Mouse (Mus musculus): ENCODE results near the gene Ranbp10. TPM values are rescaled to one million over a fixed set of nuclear protein-coding genes. Genes with fewer than 3 reads are reported as not detected.

Ranbp10 gene
- total RNA-seq, 4 experiments from 2014 or later: 20.1 to 24.4 (median 22.4) TPM

DNA sequence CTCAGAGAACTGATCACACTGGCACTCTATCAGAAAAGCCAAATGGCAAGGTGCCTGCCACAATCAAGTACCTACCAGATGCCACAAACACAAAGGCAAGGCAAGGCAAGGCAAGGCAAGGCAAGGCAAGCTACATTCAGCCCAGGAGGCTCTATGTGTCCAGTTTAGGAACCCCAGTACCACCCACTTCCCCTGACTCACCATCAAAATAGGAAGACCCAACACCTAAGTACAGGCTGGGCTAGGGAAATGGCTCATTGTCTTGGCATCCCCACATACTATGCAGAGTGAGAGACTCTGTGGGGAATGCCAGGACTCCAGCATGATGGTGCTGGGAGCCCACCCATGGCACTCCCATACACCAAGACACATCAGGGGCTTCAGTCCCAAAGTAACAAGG, 37.5 kb downstream of the Ranbp10 start:
- no peak for DNase-seq (ENCODE audit: low spot score in 2 of 2)

DNA sequence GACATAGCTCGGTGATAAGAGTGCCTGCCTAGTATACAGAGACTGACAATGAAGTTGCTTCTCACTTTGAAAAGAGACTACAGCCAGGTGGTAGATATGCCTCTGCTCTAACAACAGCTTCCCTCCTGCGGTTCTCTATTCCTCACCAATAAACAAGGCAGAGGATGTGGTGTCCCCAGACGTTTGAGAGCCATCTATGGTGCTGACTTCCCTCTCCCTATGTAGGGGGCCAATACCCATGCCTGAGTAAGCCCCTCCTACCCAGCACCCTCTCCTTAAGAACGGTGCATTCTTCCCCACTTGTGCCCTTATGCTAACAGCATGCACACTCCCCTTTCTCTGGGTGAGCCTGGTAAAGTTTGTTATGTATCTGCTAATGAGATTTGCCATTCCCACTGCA, 38.2 kb downstream of the Ranbp10 start:
- no peak for DNase-seq (ENCODE audit: low spot score in 2 of 2)

DNA sequence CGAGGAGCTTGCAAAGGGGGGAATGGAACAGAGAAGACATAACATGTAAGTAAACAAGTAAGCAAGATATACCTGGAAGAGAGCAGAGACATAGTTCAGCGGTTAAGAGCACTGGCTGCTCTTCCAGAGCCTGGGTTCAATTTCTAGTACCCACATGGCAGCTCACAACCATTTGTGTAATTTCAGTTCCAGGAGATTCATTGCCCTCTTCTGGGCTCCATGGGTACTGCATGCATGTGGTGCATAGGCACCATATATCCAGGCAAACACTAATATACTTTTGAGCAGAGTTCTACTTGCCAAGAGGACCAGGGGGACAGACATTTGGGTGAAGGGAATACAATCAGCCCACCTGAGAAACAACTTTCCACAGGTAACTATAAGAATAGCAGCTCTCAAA, 38.9 kb downstream of the Ranbp10 start:
- DNase-seq (ENCODE audit: low spot score in 2 of 2): no peak

DNA sequence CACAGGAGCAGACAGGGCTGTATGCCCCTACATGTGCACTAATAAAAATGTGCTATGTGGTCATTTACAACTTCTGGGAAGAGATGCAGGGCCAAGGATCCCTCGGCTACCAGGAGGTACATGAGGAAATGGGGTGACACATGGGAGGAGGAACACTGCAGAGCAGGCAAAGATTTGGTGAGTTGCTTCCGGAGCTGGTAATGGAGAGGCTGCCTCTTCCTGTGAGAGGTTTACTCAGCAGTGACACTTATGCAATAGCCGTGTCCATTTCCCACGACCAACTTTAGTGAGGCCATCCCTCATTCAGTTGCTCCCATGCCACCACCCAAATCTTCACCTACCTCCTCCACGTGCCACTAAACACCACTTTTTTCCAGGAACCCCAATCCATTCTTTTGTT, 46.9 kb downstream of the Ranbp10 start:
- DNase-seq (ENCODE audit: low spot score in 2 of 2): no peak

DNA sequence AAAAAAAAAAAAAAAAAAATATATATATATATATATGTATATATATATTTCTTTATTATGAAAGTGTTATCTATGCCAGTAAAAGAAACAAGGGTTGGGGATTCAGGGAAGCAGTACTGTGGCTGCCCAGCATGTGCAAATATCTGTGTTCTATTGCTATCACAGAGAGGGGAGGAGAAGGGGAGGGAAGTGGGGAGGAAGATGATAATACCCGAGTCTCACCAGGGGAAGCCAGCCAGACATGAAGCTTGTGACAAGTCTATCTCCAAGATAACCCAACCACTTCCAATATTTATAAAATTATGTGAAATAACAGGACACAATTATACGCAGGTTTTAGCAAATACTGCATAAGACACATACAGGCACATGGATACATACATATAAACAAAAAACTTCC, 49.3 kb downstream of the Ranbp10 start:
- no peak for DNase-seq (ENCODE audit: low spot score in 2 of 2)

DNA sequence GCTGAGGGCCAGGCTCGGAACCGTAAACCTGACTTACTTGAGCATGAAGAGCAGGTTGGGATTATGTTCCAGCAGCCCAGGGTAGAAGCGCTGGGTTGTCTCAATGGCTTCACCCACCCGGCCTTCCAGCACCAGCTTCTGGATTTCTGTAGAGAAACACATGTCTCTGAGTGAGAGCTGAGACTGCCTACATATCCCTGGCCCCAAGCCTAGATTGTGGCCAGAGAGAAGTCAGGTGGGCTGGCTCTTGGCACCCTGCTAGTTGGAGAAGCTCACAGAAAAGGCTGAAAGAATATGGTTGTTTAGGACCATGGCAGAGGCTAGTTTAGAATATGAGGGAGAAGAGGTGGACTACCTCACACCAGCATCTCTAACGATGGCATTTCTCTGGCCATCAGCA, 52.7 kb downstream of the Ranbp10 start:
- peak in 1 of 2 experiments; percentile 62 for DNase-seq (ENCODE audit: low spot score in 2 of 2)

DNA sequence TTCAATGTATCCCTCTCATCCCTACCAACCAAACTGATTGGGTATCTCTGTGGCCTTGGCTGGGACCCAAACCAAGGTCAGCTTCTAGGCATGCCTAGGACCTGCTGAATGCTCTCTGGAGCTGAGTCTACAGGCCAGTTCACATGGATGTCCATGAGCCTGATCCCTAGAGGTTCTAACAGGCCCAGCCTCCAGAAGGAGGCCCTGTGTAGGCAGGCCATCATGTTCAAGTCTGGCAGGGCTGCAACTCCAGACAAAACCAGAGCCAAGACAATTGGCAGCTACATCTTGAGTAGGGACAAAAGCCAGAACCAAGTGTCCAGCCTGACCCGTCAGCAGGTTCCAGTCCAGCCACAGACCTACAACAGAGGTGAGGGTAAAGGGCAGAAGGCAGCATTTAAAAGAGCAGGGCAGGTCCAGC, 53.7 kb downstream of the Ranbp10 start:
- DNase-seq (ENCODE audit: low spot score in 2 of 2): no peak

DNA sequence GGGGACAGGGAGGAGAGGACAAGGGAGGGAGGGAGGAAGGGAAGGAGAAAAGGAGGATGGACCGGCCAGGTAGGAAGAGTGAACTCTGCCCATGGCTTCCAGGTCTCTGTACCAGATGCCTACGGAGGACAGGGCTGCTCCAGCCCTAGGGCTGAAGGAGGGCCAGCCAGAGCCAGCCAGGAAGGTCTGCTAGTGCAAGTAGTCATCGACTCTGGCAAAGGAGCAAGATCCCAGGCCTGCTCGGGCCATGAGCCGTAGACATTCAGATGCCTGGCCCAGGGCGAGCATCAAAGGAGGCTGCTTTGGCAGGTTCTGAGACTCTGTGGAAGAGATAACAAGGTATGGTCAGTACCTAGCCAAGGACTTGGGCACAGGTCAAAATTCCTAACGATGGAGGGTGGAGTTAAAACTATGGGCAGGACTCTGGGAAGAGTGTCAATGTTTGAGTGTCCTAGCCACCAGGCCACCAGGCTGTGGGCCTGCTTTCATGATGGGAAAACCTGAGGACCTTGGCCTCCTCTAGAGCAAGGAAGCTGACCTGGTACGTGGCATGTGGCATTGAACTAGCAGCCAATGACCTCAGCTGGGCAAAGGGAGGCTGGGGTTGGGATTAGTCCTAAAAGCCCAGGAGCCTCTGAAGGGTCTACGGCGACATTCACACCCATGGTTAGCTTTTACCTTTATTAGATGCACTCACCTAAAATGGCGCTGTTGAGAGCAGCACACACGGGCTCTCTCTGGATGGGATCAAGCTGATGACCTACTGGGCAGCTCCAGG, 55.6 kb downstream of the Ranbp10 start:
- DNase-seq (ENCODE audit: low spot score in 2 of 2): no peak

DNA sequence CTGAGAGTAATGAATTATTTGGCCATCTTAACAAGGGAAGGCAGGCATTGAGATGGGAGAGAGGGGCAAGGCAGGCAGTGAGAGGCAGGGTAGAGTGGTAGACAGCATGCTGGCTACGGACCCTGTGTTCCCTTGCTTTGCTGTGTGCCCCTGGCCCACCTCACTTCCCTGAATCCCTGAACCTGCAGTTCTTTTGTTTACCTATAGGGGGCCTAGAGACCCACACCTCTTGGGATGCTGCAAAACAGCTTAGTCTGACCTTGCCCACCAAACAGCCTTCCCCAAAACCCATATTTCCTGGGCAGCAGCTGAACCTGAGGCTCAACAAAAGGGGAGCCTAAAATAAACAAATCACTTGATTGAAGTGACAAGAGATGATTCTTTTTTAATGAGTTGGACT, 56.5 kb downstream of the Ranbp10 start:
- DNase-seq (ENCODE audit: low spot score in 2 of 2): no peak

DNA sequence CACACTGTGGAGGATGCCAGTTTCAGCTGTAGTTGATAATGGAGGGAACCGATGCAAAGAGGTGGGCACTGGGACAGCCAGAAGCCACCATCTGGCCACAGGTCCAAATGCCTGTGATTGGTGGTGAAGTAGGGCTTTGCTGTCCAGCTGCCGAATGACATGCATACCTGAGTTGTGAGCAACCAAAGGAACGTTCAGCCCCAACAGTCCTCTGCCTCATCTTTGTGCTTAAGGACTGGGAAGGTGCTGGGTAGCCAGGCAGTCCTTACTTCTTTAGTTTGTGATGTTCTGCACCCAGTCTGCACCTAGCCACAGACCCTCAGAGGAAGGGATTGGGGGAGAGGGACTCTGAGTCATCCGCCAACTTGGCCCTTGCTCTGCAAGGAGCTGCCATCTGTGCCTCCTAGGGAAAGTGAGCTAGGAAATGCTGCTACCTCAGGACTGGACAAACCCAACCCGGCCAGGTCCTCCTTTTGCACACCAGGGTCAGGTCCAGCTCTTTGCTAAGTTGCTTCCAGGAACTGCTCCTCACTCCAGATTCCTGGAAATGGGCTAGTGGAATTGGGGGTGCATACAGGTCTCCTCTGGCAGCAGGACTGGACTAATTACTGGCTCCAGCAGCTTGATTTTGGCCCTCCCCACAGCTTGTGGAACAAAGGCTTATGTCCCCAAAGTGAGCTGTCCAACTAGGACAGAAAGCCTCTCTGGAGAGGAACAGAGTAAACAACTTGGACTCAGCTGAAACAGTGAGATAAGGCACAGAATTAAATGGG, 58.5 kb downstream of the Ranbp10 start:
- no peak for DNase-seq (ENCODE audit: low spot score in 2 of 2)

DNA sequence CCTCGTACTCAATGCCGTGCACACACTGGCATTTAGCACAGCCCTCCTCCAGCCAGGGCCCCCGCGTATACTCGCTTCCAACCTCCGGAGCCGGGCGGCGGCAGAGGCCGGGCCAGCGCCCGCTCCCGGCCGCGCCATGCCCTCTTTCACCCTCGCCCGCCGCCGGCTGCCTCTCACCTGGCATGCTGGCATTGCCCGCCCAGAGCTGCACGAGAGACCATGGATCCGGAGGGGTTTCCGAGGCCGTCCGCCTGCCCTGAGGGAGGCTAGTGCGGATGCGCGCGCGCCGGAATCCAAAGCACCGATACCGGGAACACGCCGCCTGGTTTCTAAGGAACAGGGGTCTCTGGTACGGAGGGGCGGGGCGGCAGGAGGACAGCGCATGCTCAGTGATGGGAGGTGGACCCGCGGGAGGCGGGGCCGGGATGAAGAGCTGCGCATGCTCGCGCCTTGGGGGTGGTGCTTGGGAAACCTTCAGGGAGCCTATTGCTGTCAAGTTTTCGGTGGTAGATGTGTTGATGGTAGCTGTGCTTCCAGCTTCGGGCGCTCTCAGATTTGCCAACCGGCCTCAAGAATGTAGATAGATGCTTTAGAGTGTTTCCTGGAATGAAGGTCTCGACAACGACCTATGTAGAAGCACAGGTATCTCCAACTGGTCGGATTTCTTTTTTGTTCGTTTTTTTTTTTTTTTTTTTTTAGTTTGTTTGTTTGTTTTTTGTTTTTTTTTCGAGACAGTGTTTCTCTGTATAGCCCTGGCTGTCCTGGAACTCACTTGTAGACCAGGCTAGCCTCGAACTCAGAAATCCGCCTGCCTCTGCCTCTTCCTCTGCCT, 68.7 kb downstream of the Ranbp10 start, which contains the start of gene Gfod2:
Gene Gfod2, minus strand, starts transcription at position 388 of the 832 bp plus-strand sequence.
- peak; percentile 92 to 94 for DNase-seq (ENCODE audit: low spot score in 2 of 2)

DNA sequence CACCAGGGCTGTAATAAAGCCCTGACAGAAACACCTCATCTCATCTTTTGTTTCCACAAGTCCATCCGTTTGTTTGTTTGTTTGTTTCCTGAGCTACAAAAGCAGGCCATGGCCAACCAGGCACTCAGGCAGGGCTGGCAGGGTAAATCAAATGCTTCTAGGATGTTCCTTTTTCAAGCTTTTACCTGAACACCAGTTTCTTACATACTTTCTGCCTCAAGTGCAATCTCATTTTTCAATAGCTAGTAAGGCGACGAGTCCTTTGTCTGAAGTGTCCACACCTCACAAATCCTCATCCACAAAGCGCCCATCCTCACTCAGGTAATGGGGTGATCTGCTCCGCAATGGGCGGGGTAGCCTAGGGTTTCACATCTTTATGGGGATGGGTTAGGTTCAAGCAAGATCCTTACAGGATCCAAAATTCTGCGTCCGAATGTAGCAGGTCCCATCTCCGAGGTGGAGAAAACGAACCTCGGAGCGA, 69.3 kb downstream of the Ranbp10 start:
- DNase-seq (ENCODE audit: low spot score in 2 of 2): no peak

DNA sequence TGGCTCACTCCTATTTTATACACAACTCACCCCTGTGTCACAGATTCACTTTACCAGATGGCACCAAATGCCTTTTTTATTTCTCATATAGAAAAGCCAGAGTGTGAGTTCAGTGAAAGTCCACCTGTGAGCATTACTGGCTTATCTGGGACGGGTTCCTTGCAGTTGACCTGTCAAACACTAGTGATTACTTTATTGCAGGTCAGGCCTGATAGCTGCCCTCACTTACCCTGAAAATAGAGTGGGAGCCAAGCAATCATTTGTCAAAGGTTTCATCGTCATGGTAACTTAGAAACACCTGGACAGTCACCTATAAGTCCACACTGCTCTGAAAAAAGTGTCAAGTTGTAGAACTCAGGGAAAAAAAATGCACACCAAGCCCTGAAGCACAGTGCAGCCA, 72.5 kb downstream of the Ranbp10 start:
- no peak for DNase-seq (ENCODE audit: low spot score in 2 of 2)

DNA sequence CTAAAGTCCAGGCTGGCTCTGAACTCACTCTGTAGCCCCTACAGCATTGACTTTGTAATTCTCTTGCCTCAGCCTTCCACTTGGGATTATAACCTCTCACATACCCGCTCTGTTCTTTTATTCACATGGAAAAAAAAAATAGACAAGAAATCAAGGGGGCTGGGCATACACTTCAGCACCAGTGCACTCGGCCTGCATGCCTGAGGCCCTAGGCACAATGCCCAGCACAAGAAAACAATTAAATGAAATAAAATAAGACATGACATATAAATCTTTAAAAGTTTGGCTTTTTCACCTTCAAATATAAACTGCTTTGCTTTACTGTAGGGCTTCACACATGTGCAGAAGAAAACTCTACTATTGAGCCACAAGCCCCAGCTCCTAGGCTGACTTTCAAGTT, 73.2 kb downstream of the Ranbp10 start:
- no peak for DNase-seq (ENCODE audit: low spot score in 2 of 2)

DNA sequence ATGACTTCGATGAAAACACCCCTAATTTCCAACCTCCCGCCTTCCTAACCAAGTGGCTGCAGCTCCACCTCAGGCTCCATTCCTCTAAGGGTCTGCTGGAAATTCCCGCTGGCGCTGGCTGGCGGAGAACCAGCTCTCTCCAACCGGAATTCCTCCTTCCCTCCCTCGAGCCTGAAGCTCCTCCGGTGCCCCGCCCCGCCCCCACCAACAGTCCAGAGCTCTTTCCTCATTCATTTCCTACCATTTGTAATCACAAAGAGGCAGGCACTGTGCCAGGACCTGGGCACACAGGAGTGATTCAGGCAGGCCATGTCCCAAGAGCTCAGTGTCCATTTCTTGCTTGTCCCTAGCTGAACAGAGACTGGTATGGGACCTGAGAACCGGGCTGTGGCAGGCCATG, 76.5 kb downstream of the Ranbp10 start:
- peak in 1 of 2 experiments; percentile 38 for DNase-seq (ENCODE audit: low spot score in 2 of 2)

DNA sequence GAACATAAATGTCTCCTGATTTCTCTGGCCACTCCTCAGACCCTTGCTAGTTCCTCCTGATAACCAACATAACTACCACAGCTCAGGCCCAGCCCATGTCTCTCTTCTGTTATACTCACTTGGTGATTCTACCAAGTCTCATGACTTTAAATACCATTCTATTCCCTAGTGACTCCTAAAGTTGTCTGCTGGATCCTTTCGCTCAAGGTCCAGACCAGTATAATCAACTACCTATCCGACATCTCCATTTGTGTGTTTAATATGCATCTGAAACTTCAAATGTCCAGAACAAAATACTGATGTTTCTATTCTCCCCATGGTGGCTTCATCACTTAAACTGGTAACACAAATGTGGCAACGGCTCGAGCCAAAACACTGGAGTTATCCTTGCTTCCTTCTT, 83.8 kb downstream of the Ranbp10 start:
- DNase-seq (ENCODE audit: low spot score in 2 of 2): no peak

DNA sequence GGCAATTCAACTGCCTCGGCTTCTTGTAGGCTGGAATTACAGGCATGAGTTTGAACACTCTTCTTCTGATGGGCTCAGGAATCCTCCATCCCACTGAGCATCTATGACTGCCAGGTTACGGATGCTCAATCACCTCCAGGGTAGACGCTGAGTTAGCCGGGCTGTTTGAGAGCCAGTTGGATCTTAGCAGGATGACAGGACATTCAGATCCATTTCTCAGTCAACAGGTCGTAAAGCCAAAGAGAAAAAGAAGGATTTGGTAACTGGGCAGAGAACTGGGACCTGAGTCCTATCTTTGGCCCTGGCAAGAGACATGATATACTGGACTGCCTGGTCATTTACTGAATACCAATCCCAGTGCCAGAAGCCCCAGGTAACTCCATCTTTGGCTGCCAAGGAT, 87.9 kb downstream of the Ranbp10 start:
- no peak for DNase-seq (ENCODE audit: low spot score in 2 of 2)

DNA sequence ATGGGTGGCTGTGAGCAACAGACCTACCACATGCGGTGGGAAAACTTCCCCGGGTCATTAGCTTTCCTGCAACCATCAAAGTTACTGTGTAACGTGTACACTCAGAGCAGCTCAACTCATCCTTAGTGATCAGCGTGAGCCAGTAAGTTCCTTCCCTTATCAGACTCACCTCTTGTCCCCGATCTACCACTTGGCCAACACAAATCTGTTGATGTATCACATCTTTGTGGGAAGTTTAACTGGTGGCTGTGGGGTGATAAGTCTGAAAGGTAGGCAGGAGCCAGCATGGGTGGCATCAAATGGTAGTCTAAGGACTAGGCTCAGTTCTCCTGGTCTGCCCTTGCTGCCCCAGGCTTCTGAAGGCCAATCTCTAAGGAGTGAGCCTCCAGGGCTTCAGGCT, 95.0 kb downstream of the Ranbp10 start:
- DNase-seq (ENCODE audit: low spot score in 2 of 2): no peak

DNA sequence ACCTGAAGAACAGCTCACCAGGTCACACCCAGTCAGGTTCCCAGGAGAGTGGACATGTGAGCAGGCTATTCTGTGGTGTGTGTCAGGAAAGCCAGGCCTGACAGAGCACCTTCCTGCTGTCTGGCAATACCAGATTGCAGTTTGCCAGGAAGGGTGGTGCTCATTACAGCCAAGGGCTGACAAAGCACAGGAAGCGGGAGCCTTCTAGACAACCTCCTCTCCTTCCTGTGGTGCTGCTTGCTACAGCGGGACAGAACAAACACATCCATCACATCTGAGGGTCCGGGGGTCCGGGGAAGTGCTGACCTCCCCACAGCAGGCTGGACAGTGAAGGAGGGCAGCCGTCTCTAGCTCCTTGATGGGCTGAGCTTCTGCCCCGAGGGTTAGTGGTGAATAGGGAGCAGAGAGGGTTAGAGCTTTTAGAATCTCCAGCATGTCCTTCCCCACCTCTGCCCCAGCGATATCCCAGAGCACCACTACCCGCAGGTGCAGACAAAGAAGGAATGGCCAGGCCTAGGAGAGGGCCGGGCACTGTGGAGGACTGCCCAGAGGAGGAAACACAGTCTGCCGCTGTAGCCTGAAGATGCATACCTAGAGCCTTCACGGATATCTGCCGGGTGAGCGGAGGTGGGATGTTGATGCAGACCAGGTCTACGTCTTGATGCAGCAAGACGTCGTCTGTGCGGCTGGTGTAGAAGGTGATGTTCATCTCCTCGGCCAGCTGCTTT, 99.6 kb downstream of the Ranbp10 start:
- no peak for DNase-seq (ENCODE audit: low spot score in 2 of 2)

DNA sequence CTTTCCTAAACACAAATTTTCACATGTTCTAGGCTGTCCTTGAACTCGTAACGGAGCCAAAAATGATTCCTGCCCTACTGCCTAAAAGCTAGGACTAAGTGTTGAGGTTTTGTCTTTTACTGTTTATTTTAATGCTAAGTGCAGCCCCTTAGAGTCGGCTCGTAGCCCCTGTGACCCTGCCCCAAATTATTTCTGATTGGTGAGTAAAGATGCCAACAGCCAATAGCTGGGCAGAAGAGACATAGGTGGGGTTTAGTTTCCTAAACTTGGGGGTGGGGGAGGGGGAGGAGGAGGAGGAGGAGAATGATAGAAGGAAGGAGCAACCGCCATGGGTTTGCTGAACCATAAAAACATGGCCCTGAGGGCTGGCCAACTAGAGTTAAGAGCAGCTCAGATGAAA, 101.4 kb downstream of the Ranbp10 start:
- no peak for DNase-seq (ENCODE audit: low spot score in 2 of 2)

DNA sequence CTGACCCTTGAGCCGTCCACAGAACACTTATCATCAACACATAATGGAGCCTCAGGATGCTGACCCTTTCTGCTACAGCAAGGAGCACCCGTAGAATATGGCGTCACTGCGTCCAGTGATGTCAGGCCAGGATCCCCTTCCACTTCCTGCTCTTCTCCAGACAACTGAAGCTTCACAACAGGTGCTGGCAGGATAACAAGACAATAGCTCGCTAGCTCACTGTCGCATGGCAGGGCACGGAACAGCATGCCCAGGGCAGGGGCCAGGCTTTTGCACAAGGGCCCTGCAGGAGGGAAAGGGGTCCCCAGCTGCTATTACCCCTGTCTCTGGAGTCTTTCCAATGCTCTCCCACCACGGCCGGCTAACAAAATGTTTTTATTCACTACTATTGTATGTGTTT, 104.3 kb downstream of the Ranbp10 start:
- no peak for DNase-seq (ENCODE audit: low spot score in 2 of 2)

Measured in left cerebral cortex, adult 8-10 months (tissue).